Mouse (Mus musculus) midbrain, embryonic 11.5 days (tissue): ENCODE results near the gene Filip1l. TPM values are rescaled to one million over a fixed set of nuclear protein-coding genes. Genes with fewer than 3 reads are reported as not detected.

Source experiments
- ATAC-seq: fragments of 200-750 bp; cut with Nextera tagmentation; 2 replicates; pipeline ENCODE4 v1.8.0; 2017; ENCODE audit warnings: moderate TSS enrichment, moderate library complexity; ENCODE audit not compliant: low FRiP score
- DNase-seq: peaks from one replicate; pipeline ENCODE4 v3.0.0; 2015; ENCODE audit warnings: low spot score; ENCODE audit errors: missing footprints
- H3K27ac ChIP-seq: fragments of 300-500 bp; sonication (generic); 2 replicates; pipeline ENCODE4 v1.5.1; 2014; ENCODE audit warnings: low read depth, low read length
- H3K27me3 ChIP-seq: fragments of 300-500 bp; sonication (generic); 2 replicates; pipeline ENCODE4 v1.6.1; 2014; ENCODE audit warnings: mild to moderate bottlenecking, low read length, moderate library complexity, mixed read lengths; ENCODE audit not compliant: control insufficient read depth, insufficient read depth
- H3K36me3 ChIP-seq: fragments of 300-500 bp; sonication (generic); 2 replicates; pipeline ENCODE4 v1.6.1; 2014; ENCODE audit warnings: mild to moderate bottlenecking, low read length, moderate library complexity, mixed read lengths; ENCODE audit not compliant: control insufficient read depth, insufficient read depth
- H3K4me1 ChIP-seq: fragments of 300-500 bp; sonication (generic); 2 replicates; pipeline ENCODE4 v1.6.1; 2014; ENCODE audit warnings: low read length; ENCODE audit not compliant: control insufficient read depth, insufficient read depth
- H3K4me2 ChIP-seq: fragments of 300-500 bp; sonication (generic); 2 replicates; pipeline ENCODE4 v1.6.1; 2014; ENCODE audit warnings: mild to moderate bottlenecking, moderate library complexity
- H3K4me3 ChIP-seq: fragments of 300-500 bp; sonication (generic); 2 replicates; pipeline ENCODE4 v1.5.1; 2014; ENCODE audit warnings: low read depth, low read length
- H3K9ac ChIP-seq: fragments of 300-500 bp; sonication (generic); 2 replicates; pipeline ENCODE4 v1.6.1; 2014; ENCODE audit warnings: low read length
- H3K9me3 ChIP-seq: fragments of 300-500 bp; sonication (generic); 2 replicates; pipeline ENCODE4 v1.6.1; 2016; ENCODE audit warnings: low read length; ENCODE audit not compliant: control insufficient read depth
- WGBS: fragments of 180-500 bp; shearing (Covaris S2); extraction: QIAGEN DNeasy Blood & Tissue Kit; methylation state at CpG from one replicate; pipeline ENCODE4 v1.1.7; 2014; 5-methylcytosine and 5-hydroxymethylcytosine counted together
- polyA plus RNA-seq: library from polyadenylated mRNA; unstranded; fragments of >200 nt; fragmentation: Nextera tagmentation; extraction: Ambion mirVana; gene quantifications from 2 replicates; pipeline ENCODE4 v1.2.1, GENCODE M21; 2014

Gene Filip1l
- polyA plus RNA-seq, 1 experiment from 2014 or later = 6.8 TPM

DNA sequence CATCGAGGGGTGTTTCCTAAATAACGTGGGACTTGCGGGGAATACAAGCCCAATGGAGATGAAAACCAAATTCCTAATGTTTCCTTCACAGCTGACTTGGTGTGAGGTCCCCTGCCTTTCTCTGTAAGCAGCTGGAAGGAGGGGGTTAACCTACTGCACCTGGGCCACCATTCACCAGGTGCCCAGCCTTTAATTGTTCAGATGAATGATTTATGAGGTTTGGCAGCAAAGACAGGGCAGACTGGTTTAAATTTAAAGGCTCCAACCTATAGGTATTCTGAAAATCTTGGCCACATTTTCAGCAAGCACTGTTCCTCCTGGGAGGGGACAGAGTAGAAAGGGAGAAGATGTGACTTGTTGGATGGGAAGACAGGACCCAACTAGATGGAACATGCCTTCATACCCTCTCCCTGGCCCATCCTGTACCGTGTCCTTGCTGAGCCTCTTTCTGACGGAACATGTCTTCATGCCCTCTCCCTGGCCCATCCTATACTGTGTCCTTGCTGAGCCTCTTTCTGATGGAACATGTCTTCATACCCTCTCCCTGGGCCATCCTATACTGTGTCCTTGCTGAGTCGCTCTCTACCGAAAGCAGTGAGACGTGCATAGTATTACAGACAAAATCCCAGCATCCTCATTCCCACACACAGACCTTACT, 101.3 kb downstream of the Filip1l start:
- no peak overlapping the region for H3K9ac ChIP-seq
- DNase-seq = no peak
- H3K27me3 ChIP-seq = no peaks in the 10 kb centered on the region
- 96% methylated on average over 8 of the region's 8 CpGs for WGBS
- H3K9me3 ChIP-seq = no peaks in the 10 kb centered on the region
- H3K4me2 ChIP-seq = no peak overlapping the region
- ATAC-seq = no peak
- H3K4me3 ChIP-seq = no peak overlapping the region
- H3K4me1 ChIP-seq = no peaks in the 10 kb centered on the region
- no peaks in the 10 kb centered on the region for H3K36me3 ChIP-seq
- H3K27ac ChIP-seq = no peak overlapping the region

DNA sequence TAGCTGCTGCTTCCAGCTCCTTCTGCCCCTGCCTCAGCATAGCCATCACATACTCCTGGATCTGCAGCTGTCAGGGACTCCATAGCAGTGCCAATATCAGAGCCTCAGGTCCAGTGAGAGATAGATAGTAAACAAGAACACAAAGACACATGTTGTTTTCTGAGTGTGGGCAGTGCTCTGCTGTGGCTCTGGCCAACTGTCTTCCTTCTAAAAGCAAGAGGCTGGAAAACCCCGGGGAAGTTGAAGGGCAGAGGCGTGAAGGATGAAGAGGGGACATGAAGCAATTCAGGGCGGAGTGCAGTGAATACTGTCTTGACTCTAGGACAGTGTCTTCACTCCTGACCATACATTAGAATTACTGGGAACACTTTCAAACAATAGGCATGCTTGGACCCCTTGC, 102.7 kb downstream of the Filip1l start:
- Histone ChIP-seq H3K27me3 (no peaks in the 10 kb centered on the region), H3K9me3 (no peaks in the 10 kb centered on the region), H3K4me2 (no peak overlapping the region), H3K9ac (no peak overlapping the region), H3K4me3 (no peak overlapping the region), H3K36me3 (no peaks in the 10 kb centered on the region), H3K4me1 (no peaks in the 10 kb centered on the region), H3K27ac (no peak overlapping the region)
- ATAC-seq = no peak
- WGBS = 84% methylated on average over 3 of the region's 3 CpGs
- no peak for DNase-seq

DNA sequence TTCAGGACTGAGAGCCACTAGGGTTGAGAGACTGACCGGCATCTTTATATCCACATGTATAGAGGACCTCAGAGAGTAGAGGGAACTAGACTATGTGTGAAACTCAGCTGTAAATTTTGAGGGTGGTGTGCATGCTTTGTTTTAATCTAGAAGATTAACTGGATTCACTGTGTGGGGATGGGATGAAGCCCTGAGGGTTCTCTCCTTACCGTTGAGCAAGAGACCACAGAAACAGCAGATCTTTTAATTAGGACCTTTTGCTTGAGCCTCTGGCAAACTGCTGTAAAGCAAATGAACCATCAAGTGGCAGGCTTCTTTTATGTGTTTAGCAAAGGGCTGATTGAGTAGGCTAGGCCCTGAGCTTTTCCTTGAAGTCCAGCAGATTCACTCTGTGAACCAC, 103.1 kb downstream of the Filip1l start:
- ATAC-seq (no peak), DNase-seq (no peak)
- Histone ChIP-seq H3K36me3 (no peaks in the 10 kb centered on the region), H3K4me2 (no peak overlapping the region), H3K27me3 (no peaks in the 10 kb centered on the region), H3K4me1 (no peaks in the 10 kb centered on the region), H3K9me3 (no peaks in the 10 kb centered on the region), H3K4me3 (no peak overlapping the region), H3K27ac (no peak overlapping the region), H3K9ac (no peak overlapping the region)
- 74% methylated on average over 2 of the region's 2 CpGs for WGBS

DNA sequence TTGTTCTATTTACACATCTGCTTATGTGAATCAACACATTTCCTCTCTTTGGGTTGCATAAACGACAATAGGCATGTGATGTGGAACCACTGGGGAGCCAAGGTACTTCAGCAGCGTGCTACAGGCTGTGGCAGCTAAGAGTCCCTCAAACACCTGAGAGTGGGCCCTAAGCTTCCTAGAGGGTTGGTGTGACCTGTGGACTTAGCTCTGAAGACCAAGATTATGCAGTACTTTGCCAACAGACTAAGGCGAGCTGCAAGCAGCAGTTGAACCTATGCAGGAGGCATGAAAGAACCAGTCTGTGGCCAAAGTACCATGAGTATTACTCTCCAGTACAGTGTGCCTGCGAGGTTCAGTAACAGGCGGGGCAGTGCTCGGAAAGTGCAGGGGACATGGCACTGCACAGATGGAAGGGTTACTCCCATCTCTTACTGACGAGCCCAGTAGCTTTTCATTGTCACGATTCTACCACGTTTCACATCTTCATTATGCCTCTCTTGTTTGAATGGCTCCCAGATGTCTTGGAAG, 112.6 kb downstream of the Filip1l start:
- 89% methylated on average over 9 of the region's 9 CpGs for WGBS
- no peak overlapping the region for H3K27ac ChIP-seq
- H3K9me3 ChIP-seq = no peaks in the 10 kb centered on the region
- no peak overlapping the region for H3K4me3 ChIP-seq
- no peak overlapping the region for H3K4me2 ChIP-seq
- H3K9ac ChIP-seq = no peak overlapping the region
- no peak for ATAC-seq
- no peak for DNase-seq
- H3K36me3 ChIP-seq = no peaks in the 10 kb centered on the region
- no peaks in the 10 kb centered on the region for H3K4me1 ChIP-seq
- no peaks in the 10 kb centered on the region for H3K27me3 ChIP-seq

DNA sequence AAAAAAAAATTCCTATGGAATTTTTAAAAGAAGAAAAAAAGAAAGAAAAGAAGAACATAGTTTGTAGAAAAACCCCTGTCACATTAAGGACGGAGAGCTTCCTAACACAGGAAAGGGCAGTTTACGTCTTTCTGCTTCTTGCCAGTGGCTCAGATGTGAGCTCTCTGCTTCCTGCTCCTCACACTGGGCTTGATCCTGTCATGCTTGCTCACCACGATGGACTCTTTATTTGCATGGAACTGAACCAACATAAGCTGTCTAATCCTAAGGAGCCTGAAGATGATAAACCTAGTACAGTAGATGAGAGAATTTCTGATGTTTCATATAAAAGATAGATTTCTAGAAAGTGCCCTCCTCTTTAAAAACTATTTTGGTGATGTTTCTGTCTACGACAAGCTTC, 116.4 kb downstream of the Filip1l start:
- Histone ChIP-seq H3K27me3 (no peaks in the 10 kb centered on the region), H3K4me3 (no peak overlapping the region), H3K27ac (no peak overlapping the region), H3K36me3 (no peaks in the 10 kb centered on the region), H3K9ac (no peak overlapping the region), H3K9me3 (no peaks in the 10 kb centered on the region), H3K4me2 (no peak overlapping the region), H3K4me1 (no peaks in the 10 kb centered on the region)
- WGBS = 80% methylated on average over 4 of the region's 4 CpGs
- DNase-seq (no peak), ATAC-seq (no peak)

DNA sequence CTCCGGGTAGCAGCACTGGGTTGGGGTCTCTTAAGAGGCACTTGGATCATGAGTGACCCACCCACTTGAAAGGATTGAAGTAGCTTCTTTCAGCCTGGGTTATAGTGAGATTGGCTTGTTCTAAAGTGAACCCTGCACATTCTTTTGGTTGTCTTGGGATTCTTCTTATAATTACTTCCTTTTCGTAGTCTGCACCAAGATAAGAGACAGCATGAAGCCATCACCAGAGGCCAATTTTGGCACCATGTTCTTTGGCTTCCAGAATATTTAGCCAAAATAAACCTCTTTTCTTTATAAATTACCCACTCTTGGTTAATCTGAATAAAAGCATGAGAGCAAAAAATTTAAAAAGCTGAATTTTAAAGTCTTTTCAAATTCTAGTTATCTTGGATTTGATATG, 117.0 kb downstream of the Filip1l start:
- Histone ChIP-seq H3K4me1 (no peaks in the 10 kb centered on the region), H3K9me3 (no peaks in the 10 kb centered on the region), H3K27me3 (no peaks in the 10 kb centered on the region), H3K27ac (no peak overlapping the region), H3K4me3 (no peak overlapping the region), H3K4me2 (no peak overlapping the region), H3K36me3 (no peaks in the 10 kb centered on the region), H3K9ac (no peak overlapping the region)
- 76% methylated on average over 2 of the region's 2 CpGs for WGBS
- ATAC-seq (no peak), DNase-seq (no peak)

DNA sequence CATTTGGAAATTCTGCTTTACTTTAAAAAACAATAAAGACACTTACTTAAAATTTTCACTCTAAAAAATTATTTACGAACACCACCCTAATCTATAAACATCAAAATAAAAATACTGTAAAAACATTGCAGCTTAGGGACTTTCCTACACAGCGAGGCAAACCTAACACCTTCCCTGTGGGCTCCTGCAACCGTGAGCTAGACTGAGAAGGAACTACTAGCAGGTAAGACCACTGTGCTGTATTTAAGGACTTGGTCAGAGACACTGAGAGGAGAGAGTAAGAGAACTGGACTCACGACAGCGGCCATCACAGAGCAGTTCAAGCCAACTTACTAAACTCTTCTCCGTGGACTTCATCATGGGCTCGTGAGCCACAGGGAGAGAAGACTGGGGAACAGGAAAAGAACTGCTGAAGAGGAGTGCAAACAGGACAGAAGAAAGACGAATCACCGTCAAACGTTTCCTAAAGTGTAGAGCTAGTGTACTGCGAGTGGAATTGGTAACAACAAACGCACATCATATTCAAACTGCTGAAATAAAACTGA, 117.5 kb downstream of the Filip1l start:
- no peaks in the 10 kb centered on the region for H3K9me3 ChIP-seq
- 92% methylated on average over 12 of the region's 12 CpGs for WGBS
- H3K27me3 ChIP-seq = no peaks in the 10 kb centered on the region
- H3K9ac ChIP-seq = no peak overlapping the region
- H3K36me3 ChIP-seq = no peaks in the 10 kb centered on the region
- H3K27ac ChIP-seq = no peak overlapping the region
- DNase-seq (no peak), ATAC-seq (no peak)
- no peak overlapping the region for H3K4me2 ChIP-seq
- H3K4me3 ChIP-seq = no peak overlapping the region
- no peaks in the 10 kb centered on the region for H3K4me1 ChIP-seq

DNA sequence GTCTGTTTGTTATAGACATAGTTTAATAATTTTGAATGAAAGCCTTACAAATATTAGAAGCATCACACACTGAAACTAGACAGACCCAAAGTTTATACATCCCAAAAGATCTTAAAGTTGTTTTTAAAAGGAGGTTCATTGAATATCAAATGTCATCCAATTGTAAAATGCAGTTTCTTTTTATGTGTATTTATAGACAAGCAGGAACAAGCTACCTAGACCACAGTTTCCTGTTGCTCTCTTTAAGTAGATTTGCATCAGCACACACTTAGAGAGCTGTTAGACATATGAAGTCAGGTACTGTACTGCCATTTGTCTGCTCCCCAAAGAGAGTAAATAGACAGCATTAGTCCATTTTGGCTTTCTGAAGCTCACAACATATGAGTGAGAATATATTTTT, 118.2 kb downstream of the Filip1l start:
- no peaks in the 10 kb centered on the region for H3K9me3 ChIP-seq
- H3K27me3 ChIP-seq = no peaks in the 10 kb centered on the region
- DNase-seq = no peak
- no peak for ATAC-seq
- H3K27ac ChIP-seq = no peak overlapping the region
- no peaks in the 10 kb centered on the region for H3K36me3 ChIP-seq
- no peak overlapping the region for H3K4me2 ChIP-seq
- no peaks in the 10 kb centered on the region for H3K4me1 ChIP-seq
- H3K9ac ChIP-seq = no peak overlapping the region
- H3K4me3 ChIP-seq = no peak overlapping the region

DNA sequence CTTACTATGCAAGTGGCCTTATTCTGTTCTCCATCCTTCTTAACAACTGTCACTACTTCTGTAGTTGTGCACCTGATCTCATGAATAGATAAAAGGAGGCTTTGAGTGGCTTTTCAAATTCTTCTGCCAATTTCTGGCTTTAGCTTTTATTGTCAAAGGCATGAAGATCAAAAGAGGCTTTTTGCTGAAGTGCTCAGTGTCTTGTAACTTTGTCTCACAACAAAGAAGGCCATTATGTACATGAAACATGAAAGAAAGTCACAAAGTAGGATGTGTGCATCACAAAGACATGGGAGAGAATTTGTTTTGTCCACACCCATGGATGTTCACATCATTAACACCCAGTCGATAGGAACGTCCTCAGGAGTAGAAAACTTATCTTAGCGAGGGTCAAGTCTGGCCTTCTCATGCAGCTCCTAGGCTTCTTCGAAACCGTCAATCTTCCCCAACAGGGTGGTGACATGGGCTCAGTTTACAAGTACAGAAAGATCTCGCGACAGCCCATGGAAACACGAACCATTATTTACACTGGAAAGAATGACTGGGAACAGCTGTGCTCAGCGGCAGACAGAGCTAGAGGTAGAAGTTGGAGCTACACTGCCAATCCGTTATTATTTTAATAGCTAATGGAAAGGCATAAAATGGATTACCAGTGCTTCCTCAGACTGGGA, 120.7 kb downstream of the Filip1l start:
- no peaks in the 10 kb centered on the region for H3K27me3 ChIP-seq
- H3K36me3 ChIP-seq = no peaks in the 10 kb centered on the region
- no peak overlapping the region for H3K9ac ChIP-seq
- no peaks in the 10 kb centered on the region for H3K4me1 ChIP-seq
- 58% methylated on average over 10 of the region's 10 CpGs for WGBS
- ATAC-seq (no peak), DNase-seq (no peak)
- no peak overlapping the region for H3K4me3 ChIP-seq
- no peak overlapping the region for H3K27ac ChIP-seq
- no peak overlapping the region for H3K4me2 ChIP-seq
- no peaks in the 10 kb centered on the region for H3K9me3 ChIP-seq
